Mouse (Mus musculus): Measurements from ENCODE around the gene Kcnh7.

Kcnh7 gene

DNA sequence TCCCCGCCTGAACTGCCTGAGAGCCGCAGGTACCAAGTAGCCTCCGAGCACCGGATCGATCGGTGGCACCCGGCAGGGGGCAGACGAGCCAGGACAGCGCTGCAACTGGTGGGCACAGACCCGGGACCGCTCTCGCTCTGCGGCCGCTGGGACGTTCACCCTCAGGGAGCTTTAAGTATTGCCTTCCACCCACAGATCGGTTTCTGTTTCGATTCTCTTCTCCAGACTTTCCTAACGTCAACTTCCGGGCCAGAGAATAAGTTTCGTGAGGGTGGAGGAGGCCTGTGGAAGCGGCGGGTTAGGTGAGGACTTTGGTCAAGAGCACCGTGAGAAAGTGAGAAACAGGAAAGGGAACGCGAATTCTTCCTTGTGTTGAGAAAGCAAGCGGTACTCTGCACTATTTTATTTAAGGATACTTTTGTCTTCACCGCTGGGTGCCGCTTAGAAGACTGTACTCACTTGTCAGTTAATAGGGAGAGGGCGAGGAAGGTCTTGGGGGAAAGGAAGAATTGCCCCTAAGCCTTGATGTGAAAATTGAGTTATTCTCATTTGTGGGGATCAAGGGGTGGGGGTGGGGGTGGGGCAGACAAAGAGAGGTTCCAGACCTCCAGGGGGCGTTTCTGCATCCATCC is 538.0 kb downstream of the Kcnh7 start, which contains the start of gene Ifih1:
Gene Ifih1, minus strand, starts transcription at position 242 of the 632 bp plus-strand sequence.
- peak; percentile 39 for DNase-seq (ENCODE audit: low spot score)

GRCm38 (mm10) chr2:62645475-62645874 is 538.6 kb downstream of the Kcnh7 start:
- no peak for DNase-seq (ENCODE audit: low spot score)

GRCm38 (mm10) chr2:62644891-62645290 is 539.2 kb downstream of the Kcnh7 start:
- DNase-seq (ENCODE audit: low spot score), result no peak
